Mouse (Mus musculus) spleen, adult 2 months (tissue): ENCODE results near the gene Ccdc50. TPM values are rescaled to one million over a fixed set of nuclear protein-coding genes. Genes with fewer than 3 reads are reported as not detected.

Source experiments
- DNase-seq, 2 experiments: peaks; one replicate each; pipeline versions ENCODE4 v3.0.0 to v3.0.0-alpha.2; 2012 to 2021; ENCODE audit warnings: low spot score in 2 of 2, low read depth in 1 of 2
- H3K27ac ChIP-seq: fragments of 200-500 bp; 2 replicates; pipeline ENCODE4 v1.5.1; 2012; ENCODE audit warnings: low read length, inconsistent platforms; ENCODE audit not compliant: insufficient read depth
- H3K27me3 ChIP-seq: fragments of 200-500 bp; 2 replicates; pipeline ENCODE4 v1.6.1; 2012; ENCODE audit warnings: mild to moderate bottlenecking, moderate library complexity, low read length, inconsistent platforms; ENCODE audit not compliant: control insufficient read depth, insufficient read depth
- H3K36me3 ChIP-seq: fragments of 200-500 bp; 2 replicates; pipeline ENCODE4 v1.6.1; 2012; ENCODE audit warnings: mild to moderate bottlenecking, low read length, inconsistent platforms; ENCODE audit not compliant: control insufficient read depth, insufficient read depth
- H3K4me1 ChIP-seq: fragments of 200-500 bp; 2 replicates; pipeline ENCODE4 v1.6.1; 2011; ENCODE audit warnings: inconsistent platforms; ENCODE audit not compliant: control insufficient read depth, insufficient read depth, insufficient read length
- H3K4me3 ChIP-seq: fragments of 200-500 bp; 2 replicates; pipeline ENCODE4 v1.5.1; 2011; ENCODE audit warnings: mild to moderate bottlenecking, inconsistent platforms; ENCODE audit not compliant: insufficient read depth, insufficient read length; ENCODE audit errors: extremely low read depth
- CTCF ChIP-seq: fragments of 200-500 bp; IDR thresholded peaks from 2 replicates; pipeline ENCODE4 v1.5.1; 2011; ENCODE audit warnings: mild to moderate bottlenecking, inconsistent platforms; ENCODE audit not compliant: insufficient read depth, insufficient read length, insufficient replicate concordance; ENCODE audit errors: extremely low read depth
- POLR2A ChIP-seq: fragments of 200-500 bp; IDR thresholded peaks from 2 replicates; pipeline ENCODE4 v1.6.1; 2011; ENCODE audit warnings: low read depth, low read length, inconsistent platforms
- WGBS: fragments of 180-500 bp; shearing (Covaris S2); methylation state at CpG from one replicate; pipeline ENCODE4 v1.1.7; 2018; 5-methylcytosine and 5-hydroxymethylcytosine counted together
- polyA plus RNA-seq: library from polyadenylated mRNA; depleted of rRNA; stranded (reverse); fragments of >200 nt; gene quantifications from 2 replicates; pipeline ENCODE4 v1.2.3, GENCODE M21; 2012; rRNA removed

Gene Ccdc50
- polyA plus RNA-seq, 1 experiment: 15.1 TPM

GRCm38 (mm10) chr16:27453396-27453795 lies 64.7 kb downstream of the Ccdc50 start:
- WGBS: 77% methylated on average over 3 of the region's 3 CpGs
- no peaks in the 10 kb centered on the region for H3K4me1 ChIP-seq
- peaks cover 4% of the 10 kb centered on the region for H3K36me3 ChIP-seq

GRCm38 (mm10) chr16:27453823-27454222 lies 65.2 kb downstream of the Ccdc50 start:
- Histone ChIP-seq H3K27me3 (no peaks in the 10 kb centered on the region), H3K36me3 (peaks cover 3% of the 10 kb centered on the region), H3K27ac (no peak overlapping the region), H3K4me1 (no peaks in the 10 kb centered on the region), H3K4me3 (no peak overlapping the region)
- TF ChIP-seq POLR2A (no peak), CTCF (no peak)
- WGBS: 86% methylated on average over 2 of the region's 2 CpGs
- no peak for DNase-seq

More at GRCm38 (mm10) chr16:27453396-27453795, 64.7 kb downstream of the Ccdc50 start:
- DNase-seq: no peak
- no peaks in the 10 kb centered on the region for H3K27me3 ChIP-seq
- TF ChIP-seq POLR2A (no peak), CTCF (no peak)
- no peak overlapping the region for H3K27ac ChIP-seq
- no peak overlapping the region for H3K4me3 ChIP-seq

GRCm38 (mm10) chr16:27457273-27457672 lies 68.6 kb downstream of the Ccdc50 start:
- Histone ChIP-seq H3K27me3 (no peaks in the 10 kb centered on the region), H3K36me3 (no peaks in the 10 kb centered on the region), H3K4me1 (no peaks in the 10 kb centered on the region), H3K4me3 (no peak overlapping the region), H3K27ac (no peak overlapping the region)
- TF ChIP-seq POLR2A: no peak
- peak; percentile 88; the same call in 1 of the 2 replicates for TF ChIP-seq CTCF
- 20% methylated on average over 4 of the region's 4 CpGs for WGBS
- peak; percentile 25 to 73 for DNase-seq

- WGBS: 34% methylated on average over 5 of the region's 5 CpGs
- H3K36me3 ChIP-seq: no peaks in the 10 kb centered on the region
- no peak overlapping the region for H3K27ac ChIP-seq
- H3K4me3 ChIP-seq: no peak overlapping the region
- TF ChIP-seq CTCF: peak; percentile 44; the same call in 1 of the 2 replicates
- TF ChIP-seq POLR2A: no peak
- no peak for DNase-seq
- H3K27me3 ChIP-seq: no peaks in the 10 kb centered on the region
- no peaks in the 10 kb centered on the region for H3K4me1 ChIP-seq
Measured at GRCm38 (mm10) chr16:27468731-27469130, 80.1 kb downstream of the Ccdc50 start.

- 75% methylated on average over 6 of the region's 6 CpGs for WGBS
- Histone ChIP-seq H3K4me1 (no peaks in the 10 kb centered on the region), H3K4me3 (no peak overlapping the region), H3K36me3 (no peaks in the 10 kb centered on the region), H3K27me3 (no peaks in the 10 kb centered on the region), H3K27ac (no peak overlapping the region)
- TF ChIP-seq CTCF (no peak), POLR2A (no peak)
- no peak for DNase-seq
Measured at GRCm38 (mm10) chr16:27471389-27471788, 82.7 kb downstream of the Ccdc50 start.

GRCm38 (mm10) chr16:27483834-27484233 lies 95.2 kb downstream of the Ccdc50 start:
- TF ChIP-seq CTCF (no peak), POLR2A (no peak)
- 83% methylated on average over 1 of the region's 1 CpGs for WGBS
- H3K27ac ChIP-seq: no peak overlapping the region
- no peaks in the 10 kb centered on the region for H3K27me3 ChIP-seq
- no peak for DNase-seq
- H3K4me1 ChIP-seq: no peaks in the 10 kb centered on the region
- no peaks in the 10 kb centered on the region for H3K36me3 ChIP-seq
- H3K4me3 ChIP-seq: no peak overlapping the region

Other genes starting within 250 kb of the Ccdc50 start
- not detected in 2 replicates for gene Ostn, start 81.4 kb upstream of the Ccdc50 start, polyA plus RNA-seq
- not detected in 2 replicates for gene Uts2b, start 18.6 kb upstream of the Ccdc50 start, polyA plus RNA-seq